8 mouse cellular contexts compared by ENCODE assay signal in the genomic region with DNA sequence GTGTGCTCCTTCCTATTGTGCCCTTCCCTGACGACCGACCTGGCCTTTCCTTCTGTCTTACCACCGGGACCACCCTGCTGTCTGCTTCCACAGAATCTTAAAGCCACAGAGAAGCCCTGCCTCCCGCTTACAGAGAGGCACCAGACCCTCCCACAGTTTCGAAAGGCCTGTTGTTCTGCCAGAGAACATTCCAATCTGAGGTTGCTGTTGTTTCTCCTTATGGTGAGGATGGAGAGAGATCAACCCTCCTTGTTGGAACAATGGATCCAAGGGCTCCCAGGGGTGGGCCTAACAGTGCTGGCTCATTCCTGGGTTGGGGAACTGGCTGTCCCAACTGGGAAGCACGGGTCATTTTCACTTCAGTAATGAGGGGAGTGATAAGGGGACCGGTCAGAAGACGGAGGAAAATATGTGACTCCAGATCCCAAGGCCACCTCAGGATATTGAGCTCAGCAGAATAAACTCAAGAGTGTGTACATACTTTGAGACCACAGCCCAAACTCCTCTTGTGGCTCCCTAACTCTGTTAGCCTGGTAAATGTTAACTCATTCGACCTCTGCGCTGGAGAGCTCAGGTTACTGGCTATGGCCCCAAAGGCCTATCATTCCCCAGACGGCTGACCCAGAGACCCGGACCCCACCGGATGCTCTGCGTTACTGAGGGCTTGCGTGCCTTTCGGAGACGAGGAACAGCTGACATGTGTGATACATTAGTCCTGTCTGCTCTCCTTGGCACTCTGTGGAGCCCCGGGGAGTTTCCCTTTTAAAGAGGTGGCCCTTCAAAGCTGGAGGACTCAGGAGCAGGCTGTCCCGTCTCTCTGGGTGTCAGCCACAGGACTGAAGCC. TPM values are rescaled to one million over a fixed set of nuclear protein-coding genes. Genes with fewer than 3 reads are reported as not detected.
DNase-seq lines count a peak whose midpoint lies in the region; ATAC-seq lines count a peak whose summit lies in the region.

A gene (plus strand): TSS at position 677 of the 844 bp plus-strand sequence.

- intact Hi-C loops in heart, postnatal 36 days (cut with DNase I) = no loop called here

- no peaks in the 10 kb centered on the region for H3K36me3 ChIP-seq in embryonic facial prominence, embryonic 14.5 days (ENCODE audit: control insufficient read depth, insufficient read depth, low read length)

- H3K4me1 ChIP-seq in embryonic facial prominence, embryonic 14.5 days (ENCODE audit: control insufficient read depth, insufficient read depth, low read length) = peaks cover 21% of the 10 kb centered on the region

- WGBS in embryonic facial prominence, embryonic 14.5 days = 15% methylated on average over 17 of the region's 19 CpGs

- no peaks in the 10 kb centered on the region for H3K9me3 ChIP-seq in embryonic facial prominence, embryonic 14.5 days (ENCODE audit: control insufficient read depth, low read length)

- no peak within 1 kb of the TSS for H3K4me2 ChIP-seq in embryonic facial prominence, embryonic 14.5 days (ENCODE audit: low read depth, low read length)

- no peaks in the 10 kb centered on the region for H3K27me3 ChIP-seq in embryonic facial prominence, embryonic 14.5 days (replicated peaks; ENCODE audit: control insufficient read depth, insufficient read depth, low read length)

- H3K4me3 ChIP-seq in embryonic facial prominence, embryonic 14.5 days (ENCODE audit: low read depth, low read length) = no peak within 1 kb of the TSS

- ATAC-seq in embryonic facial prominence, embryonic 14.5 days (ENCODE audit: low read depth) = peak; percentile 35; the same call in 1 of the 2 replicates

- DNase-seq in ZHBTc4 (ENCODE audit: low read depth, low spot score) = peak; percentile 61
- peak; percentile 69 for DNase-seq in embryonic facial prominence, embryonic 14.5 days (ENCODE audit: low spot score)
- DNase-seq in heart, postnatal 36 days = peak; percentile 57 to 69
- peak; percentile 58 to 79 for DNase-seq in lung, adult 18-20 months
- peak; percentile 67 for DNase-seq in yolk sac, embryonic 10.5 days (ENCODE audit: low spot score)
- DNase-seq in natural killer cell, adult 2 months (ENCODE audit: low spot score in 2 of 2) = no peak
- DNase-seq in retina, embryonic 14.5 days (ENCODE audit: low spot score) = no peak
- no peak for DNase-seq in cerebellum, adult 9-11 months

- H3K27ac ChIP-seq in embryonic facial prominence, embryonic 14.5 days (replicated peaks; ENCODE audit: low read depth, low read length) = peak within 1 kb of the TSS; percentile 72

- 0 out of 2 replicates have a peak within 1 kb of the TSS, but pooled peaks have one; percentile 9 for H3K9ac ChIP-seq in embryonic facial prominence, embryonic 14.5 days (ENCODE audit: low read depth, low read length)

RNA-seq across cellular contexts. Expression of the gene that starts here (rescaled TPM):
- polyA plus RNA-seq in embryonic facial prominence, embryonic 14.5 days (2014; fragmentation: Nextera tagmentation; extraction: Ambion mirVana) = 7.0 and 9.2 TPM in 2 replicates
- 10 to 100 TPM; 32.3 to 53.6 TPM for total RNA-seq in heart, postnatal 36 days (2021)

Comparison
In these comparisons a context has a peak if more than half of its experiments do, and no peak if none do; other contexts are left out.
1. DNase-seq: peak in ZHBTc4 (single experiment), embryonic facial prominence, embryonic 14.5 days (single experiment), heart, postnatal 36 days (2 of 2), lung, adult 18-20 months (2 of 2) and yolk sac, embryonic 10.5 days (single experiment); none in natural killer cell, adult 2 months (0 of 2), retina, embryonic 14.5 days (single experiment) and cerebellum, adult 9-11 months (single experiment).